Mouse (Mus musculus): ENCODE measurements at regions not wholly inside any gene's neighbourhood (a gene's known extent, or its start where the extent isn't known, plus 50 kb on each side); places are given as distances from the start of the nearest gene placed in this dataset.

DNA sequence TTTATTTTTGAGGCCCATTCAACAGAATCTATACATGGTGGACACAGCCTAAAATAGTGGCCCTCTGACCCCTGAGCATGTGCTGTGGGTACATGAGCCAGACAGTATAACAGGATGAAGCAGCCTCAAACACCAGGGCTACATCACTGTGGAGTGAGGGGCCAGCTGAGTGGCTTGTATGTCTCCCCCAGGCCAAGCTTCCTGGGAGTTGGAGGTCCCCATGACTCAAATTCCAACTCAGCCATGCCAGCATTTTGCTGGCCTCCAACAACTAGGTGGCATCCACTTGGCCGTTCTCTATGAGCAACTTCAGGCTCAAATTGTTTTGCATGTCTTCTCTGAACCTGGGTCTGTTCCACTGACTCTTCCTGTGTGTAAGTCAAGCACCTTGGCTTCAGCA is 121.5 kb downstream of the Emx2 start:
- Histone ChIP-seq H3K4me2 (ENCODE audit: low read depth, low read length, severe bottlenecking) (no peak overlapping the region), H3K4me1 (replicated peaks; ENCODE audit: control insufficient read depth, insufficient read depth, low read length) (no peaks in the 10 kb centered on the region), H3K4me3 (ENCODE audit: low read depth, low read length) (no peak overlapping the region), H3K27me3 (ENCODE audit: control insufficient read depth, insufficient read depth, low read length) (no peaks in the 10 kb centered on the region), H3K9me3 (ENCODE audit: control insufficient read depth, low read length) (no peaks in the 10 kb centered on the region), H3K27ac (ENCODE audit: low read depth, low read length) (no peak overlapping the region), H3K36me3 (ENCODE audit: control insufficient read depth, insufficient read depth, low read length) (no peaks in the 10 kb centered on the region), H3K9ac (ENCODE audit: low read length) (no peak overlapping the region)
- ATAC-seq (replicated peaks; ENCODE audit: low FRiP score), result no peak
- DNase-seq (ENCODE audit: low spot score), result no peak
- WGBS, result 79% methylated on average over 1 of the region's 1 CpGs

DNA sequence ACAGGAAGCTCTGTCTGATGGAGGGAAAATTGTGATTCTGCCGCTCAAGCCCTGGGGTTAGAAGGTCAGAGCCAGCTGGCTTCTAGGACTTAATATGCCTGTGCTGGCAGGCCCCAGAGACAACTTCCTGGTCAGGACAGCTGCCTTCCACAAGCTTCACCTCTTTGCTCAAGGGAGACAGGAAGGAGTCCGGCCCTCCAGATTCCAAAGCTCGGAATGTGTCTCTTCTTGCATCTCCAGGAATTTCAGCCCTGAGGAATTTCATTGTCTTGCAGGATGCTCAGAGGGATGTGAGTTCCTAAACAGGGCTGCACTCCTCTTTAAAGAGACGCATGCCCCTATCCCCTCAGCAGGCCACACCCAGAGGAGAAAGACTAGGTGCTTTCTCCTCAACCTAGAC is 127.7 kb downstream of the Emx2 start:
- Histone ChIP-seq H3K9me3 (ENCODE audit: control insufficient read depth, low read length) (no peaks in the 10 kb centered on the region), H3K9ac (ENCODE audit: low read length) (no peak overlapping the region), H3K27ac (ENCODE audit: low read depth, low read length) (no peak overlapping the region), H3K36me3 (ENCODE audit: control insufficient read depth, insufficient read depth, low read length) (no peaks in the 10 kb centered on the region), H3K27me3 (ENCODE audit: control insufficient read depth, insufficient read depth, low read length) (peaks cover 2% of the 10 kb centered on the region; the same call in 1 of the 2 replicates), H3K4me3 (ENCODE audit: low read depth, low read length) (no peak overlapping the region), H3K4me1 (replicated peaks; ENCODE audit: control insufficient read depth, insufficient read depth, low read length) (0 out of 2 replicates have a peak, but pooled peaks cover 4% of the 10 kb centered on the region), H3K4me2 (ENCODE audit: low read depth, low read length, severe bottlenecking) (no peak overlapping the region)
- 57% methylated on average over 4 of the region's 4 CpGs for WGBS
- DNase-seq (ENCODE audit: low spot score) (peak; percentile 45), ATAC-seq (replicated peaks; ENCODE audit: low FRiP score) (no peak)

DNA sequence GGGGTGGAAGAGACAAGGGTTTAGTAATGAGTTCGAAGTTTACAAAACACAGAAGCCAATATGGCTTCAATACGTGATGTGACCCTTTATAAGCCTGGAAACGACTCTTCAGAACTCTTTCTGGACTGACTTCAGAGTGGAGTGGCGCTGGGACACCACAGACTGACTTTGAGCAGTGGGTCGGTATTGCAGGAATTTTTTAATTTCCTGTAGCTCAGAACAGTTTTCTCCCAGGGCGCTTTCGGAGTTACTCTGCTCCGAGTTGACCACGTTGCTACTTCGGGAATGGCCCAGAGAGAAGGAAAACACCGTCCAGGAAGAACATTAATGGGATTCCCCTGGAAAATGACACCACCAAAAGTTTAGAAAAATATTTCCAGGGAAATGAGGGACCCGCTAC is 129.1 kb downstream of the Emx2 start:
- Histone ChIP-seq H3K4me2 (ENCODE audit: low read depth, low read length, severe bottlenecking) (no peak overlapping the region), H3K27me3 (ENCODE audit: control insufficient read depth, insufficient read depth, low read length) (peaks cover 2% of the 10 kb centered on the region; the same call in 1 of the 2 replicates), H3K27ac (ENCODE audit: low read depth, low read length) (no peak overlapping the region), H3K36me3 (ENCODE audit: control insufficient read depth, insufficient read depth, low read length) (no peaks in the 10 kb centered on the region), H3K4me1 (replicated peaks; ENCODE audit: control insufficient read depth, insufficient read depth, low read length) (0 out of 2 replicates have a peak, but pooled peaks cover 4% of the 10 kb centered on the region), H3K4me3 (ENCODE audit: low read depth, low read length) (no peak overlapping the region), H3K9me3 (ENCODE audit: control insufficient read depth, low read length) (no peaks in the 10 kb centered on the region), H3K9ac (ENCODE audit: low read length) (no peak overlapping the region)
- peak; percentile 48 for DNase-seq (ENCODE audit: low spot score)
- 65% methylated on average over 12 of the region's 12 CpGs for WGBS
- no peak for ATAC-seq (replicated peaks; ENCODE audit: low FRiP score)

DNA sequence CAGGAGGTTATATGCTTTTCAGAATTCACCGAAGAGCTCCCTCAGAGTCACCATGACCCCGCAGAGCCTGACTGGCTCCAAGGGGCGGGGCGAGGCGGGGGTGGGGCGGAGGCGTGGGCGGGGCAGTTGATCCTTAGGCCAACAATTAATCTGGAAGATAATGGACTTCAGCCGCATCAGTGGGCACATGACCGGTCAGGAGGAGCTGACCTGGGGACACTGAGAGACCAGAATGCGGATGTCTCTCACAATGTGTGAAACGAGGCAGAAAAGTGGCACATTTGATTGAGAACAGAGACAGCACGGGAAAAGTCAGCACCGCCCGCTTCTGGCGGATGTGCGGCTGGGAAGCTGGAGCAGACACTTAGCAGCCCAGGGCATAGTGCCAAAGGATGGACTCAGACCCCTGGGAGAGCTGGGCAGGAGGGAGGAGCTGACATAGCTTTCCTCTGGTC is 129.9 kb downstream of the Emx2 start:
- H3K4me3 ChIP-seq (ENCODE audit: low read depth, low read length), result peak overlapping the region; percentile 22; the same call in 1 of the 2 replicates
- H3K4me2 ChIP-seq (ENCODE audit: low read depth, low read length, severe bottlenecking), result peak overlapping the region; percentile 44
- no peaks in the 10 kb centered on the region for H3K9me3 ChIP-seq (ENCODE audit: control insufficient read depth, low read length)
- 0 out of 2 replicates have a peak, but pooled peaks cover 4% of the 10 kb centered on the region for H3K4me1 ChIP-seq (replicated peaks; ENCODE audit: control insufficient read depth, insufficient read depth, low read length)
- DNase-seq (ENCODE audit: low spot score) (peak; percentile 72), ATAC-seq (replicated peaks; ENCODE audit: low FRiP score) (0 out of 2 replicates have a peak, but pooled peaks have one; percentile 18)
- 2% methylated on average over 17 of the region's 17 CpGs for WGBS
- H3K27me3 ChIP-seq (ENCODE audit: control insufficient read depth, insufficient read depth, low read length), result peaks cover 2% of the 10 kb centered on the region; the same call in 1 of the 2 replicates
- H3K36me3 ChIP-seq (ENCODE audit: control insufficient read depth, insufficient read depth, low read length), result no peaks in the 10 kb centered on the region
- H3K9ac ChIP-seq (ENCODE audit: low read length), result no peak overlapping the region; the same call in 1 of the 2 replicates
- H3K27ac ChIP-seq (ENCODE audit: low read depth, low read length), result no peak overlapping the region

DNA sequence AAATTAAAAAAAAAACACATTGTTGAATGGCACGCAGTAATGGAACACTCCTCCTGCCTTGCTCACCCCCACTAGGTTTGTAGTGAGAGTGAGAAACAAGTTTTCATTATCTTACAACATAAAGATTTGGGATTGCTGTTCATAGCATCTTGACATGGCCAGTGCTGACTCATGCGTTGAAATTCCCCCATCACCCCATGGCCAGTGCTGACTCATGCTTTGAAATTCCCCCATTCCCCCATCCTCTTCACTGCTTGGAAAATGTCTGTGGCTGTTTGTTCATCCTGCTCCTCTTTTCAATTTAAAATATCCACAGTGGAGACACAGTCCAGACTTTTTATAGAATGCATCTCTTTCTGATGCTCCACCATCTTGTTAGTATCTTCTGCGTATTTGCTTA is 131.8 kb downstream of the Emx2 start:
- DNase-seq (ENCODE audit: low spot score) (no peak), ATAC-seq (replicated peaks; ENCODE audit: low FRiP score) (no peak)
- no peak overlapping the region for H3K27ac ChIP-seq (ENCODE audit: low read depth, low read length)
- no peak overlapping the region for H3K9ac ChIP-seq (ENCODE audit: low read length)
- H3K9me3 ChIP-seq (ENCODE audit: control insufficient read depth, low read length), result no peaks in the 10 kb centered on the region
- no peak overlapping the region for H3K4me3 ChIP-seq (ENCODE audit: low read depth, low read length)
- 96% methylated on average over 3 of the region's 3 CpGs for WGBS
- no peaks in the 10 kb centered on the region for H3K36me3 ChIP-seq (ENCODE audit: control insufficient read depth, insufficient read depth, low read length)
- H3K4me1 ChIP-seq (replicated peaks; ENCODE audit: control insufficient read depth, insufficient read depth, low read length), result 0 out of 2 replicates have a peak, but pooled peaks cover 4% of the 10 kb centered on the region
- peaks cover 2% of the 10 kb centered on the region; the same call in 1 of the 2 replicates for H3K27me3 ChIP-seq (ENCODE audit: control insufficient read depth, insufficient read depth, low read length)
- H3K4me2 ChIP-seq (ENCODE audit: low read depth, low read length, severe bottlenecking), result no peak overlapping the region

DNA sequence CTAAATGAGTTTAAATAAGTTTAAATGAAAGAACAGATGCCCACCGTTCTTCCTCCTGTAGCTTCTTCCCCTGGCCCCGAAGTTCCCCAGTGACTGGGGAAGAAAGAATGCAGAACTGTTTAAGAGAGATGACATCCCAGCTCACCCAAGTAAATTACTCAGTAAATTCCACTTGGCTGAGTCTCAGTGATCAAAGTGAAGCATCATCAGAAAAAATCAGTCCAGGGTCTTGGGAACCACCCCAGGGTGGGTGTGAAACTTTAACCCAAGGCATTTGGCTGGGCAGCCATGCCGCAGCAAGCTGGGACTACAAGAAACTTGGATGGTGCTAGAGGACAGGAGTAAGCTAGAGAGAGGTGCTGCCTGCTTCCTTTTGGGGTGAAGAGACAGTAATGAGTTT is 133.9 kb downstream of the Emx2 start:
- no peak for ATAC-seq (replicated peaks; ENCODE audit: low FRiP score)
- 0 out of 2 replicates have a peak, but pooled peaks cover 2% of the 10 kb centered on the region for H3K27me3 ChIP-seq (ENCODE audit: control insufficient read depth, insufficient read depth, low read length)
- H3K4me3 ChIP-seq (ENCODE audit: low read depth, low read length), result no peak overlapping the region
- H3K9ac ChIP-seq (ENCODE audit: low read length), result no peak overlapping the region
- H3K9me3 ChIP-seq (ENCODE audit: control insufficient read depth, low read length), result no peaks in the 10 kb centered on the region
- H3K27ac ChIP-seq (ENCODE audit: low read depth, low read length), result no peak overlapping the region
- DNase-seq (ENCODE audit: low spot score), result peak; percentile 11
- no peaks in the 10 kb centered on the region for H3K36me3 ChIP-seq (ENCODE audit: control insufficient read depth, insufficient read depth, low read length)
- 79% methylated on average over 3 of the region's 3 CpGs for WGBS
- no peak overlapping the region for H3K4me2 ChIP-seq (ENCODE audit: low read depth, low read length, severe bottlenecking)
- 0 out of 2 replicates have a peak, but pooled peaks cover 4% of the 10 kb centered on the region for H3K4me1 ChIP-seq (replicated peaks; ENCODE audit: control insufficient read depth, insufficient read depth, low read length)

DNA sequence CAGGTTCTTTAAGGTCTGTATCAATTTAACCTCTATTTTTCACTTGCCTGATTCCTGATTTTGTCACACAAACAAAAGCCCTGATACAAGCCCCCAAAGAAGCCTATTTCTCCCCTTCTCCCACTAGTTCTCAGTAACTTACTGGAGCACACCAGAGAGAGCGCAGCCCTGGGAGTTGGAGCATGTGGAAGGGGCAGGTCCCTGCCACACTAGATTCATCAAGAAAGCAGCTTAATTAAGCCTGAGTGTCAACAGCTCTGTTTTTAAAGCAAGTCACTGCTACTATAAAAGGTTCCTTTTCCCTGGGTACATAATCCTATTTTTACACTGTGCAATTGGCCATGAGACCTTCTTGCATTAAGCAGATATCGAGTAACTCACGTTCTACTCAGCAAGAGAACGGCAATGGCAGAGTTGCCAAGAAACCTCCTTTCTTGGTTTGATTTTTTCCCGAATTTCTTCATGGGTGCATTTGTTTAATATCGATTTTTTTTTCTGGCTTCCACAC is 166.2 kb downstream of the Emx2 start:
- ATAC-seq (replicated peaks; ENCODE audit: low FRiP score), result no peak
- no peak for DNase-seq (ENCODE audit: low spot score)
- Histone ChIP-seq H3K4me3 (ENCODE audit: low read depth, low read length) (no peak overlapping the region), H3K36me3 (ENCODE audit: control insufficient read depth, insufficient read depth, low read length) (no peaks in the 10 kb centered on the region), H3K27ac (ENCODE audit: low read depth, low read length) (no peak overlapping the region), H3K4me2 (ENCODE audit: low read depth, low read length, severe bottlenecking) (no peak overlapping the region), H3K9me3 (ENCODE audit: control insufficient read depth, low read length) (no peaks in the 10 kb centered on the region), H3K4me1 (replicated peaks; ENCODE audit: control insufficient read depth, insufficient read depth, low read length) (no peaks in the 10 kb centered on the region), H3K9ac (ENCODE audit: low read length) (no peak overlapping the region; the same call in 1 of the 2 replicates), H3K27me3 (ENCODE audit: control insufficient read depth, insufficient read depth, low read length) (no peaks in the 10 kb centered on the region)
- WGBS, result 54% methylated on average over 6 of the region's 6 CpGs

DNA sequence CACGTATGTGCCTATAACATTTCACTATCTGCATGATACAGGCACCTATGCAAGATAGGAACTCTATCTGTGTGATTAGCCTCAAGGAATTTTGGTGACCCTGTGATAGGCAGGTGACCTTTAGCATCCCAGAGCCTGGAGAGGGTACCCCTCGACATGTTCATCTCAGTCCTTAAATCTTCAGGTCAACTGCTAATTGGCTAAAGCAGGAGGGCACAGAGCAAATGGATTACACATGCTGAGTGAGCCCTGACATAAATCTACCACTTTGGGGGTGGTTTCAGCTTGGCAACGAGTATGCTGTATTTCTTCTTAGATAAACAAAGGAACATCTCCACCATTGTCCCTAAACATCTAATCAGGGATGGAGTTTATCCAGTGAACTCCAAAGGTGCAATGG is 169.5 kb downstream of the Emx2 start:
- no peak overlapping the region for H3K9ac ChIP-seq (ENCODE audit: low read length)
- ATAC-seq (replicated peaks; ENCODE audit: low FRiP score) (no peak), DNase-seq (ENCODE audit: low spot score) (no peak)
- no peaks in the 10 kb centered on the region for H3K4me1 ChIP-seq (replicated peaks; ENCODE audit: control insufficient read depth, insufficient read depth, low read length)
- no peaks in the 10 kb centered on the region for H3K36me3 ChIP-seq (ENCODE audit: control insufficient read depth, insufficient read depth, low read length)
- no peaks in the 10 kb centered on the region for H3K9me3 ChIP-seq (ENCODE audit: control insufficient read depth, low read length)
- H3K27ac ChIP-seq (ENCODE audit: low read depth, low read length), result no peak overlapping the region
- WGBS, result 52% methylated on average over 3 of the region's 3 CpGs
- H3K4me3 ChIP-seq (ENCODE audit: low read depth, low read length), result no peak overlapping the region
- no peak overlapping the region for H3K4me2 ChIP-seq (ENCODE audit: low read depth, low read length, severe bottlenecking)
- no peaks in the 10 kb centered on the region for H3K27me3 ChIP-seq (ENCODE audit: control insufficient read depth, insufficient read depth, low read length)

Data from forebrain, embryonic 11.5 days (tissue).